In the genomic region with DNA sequence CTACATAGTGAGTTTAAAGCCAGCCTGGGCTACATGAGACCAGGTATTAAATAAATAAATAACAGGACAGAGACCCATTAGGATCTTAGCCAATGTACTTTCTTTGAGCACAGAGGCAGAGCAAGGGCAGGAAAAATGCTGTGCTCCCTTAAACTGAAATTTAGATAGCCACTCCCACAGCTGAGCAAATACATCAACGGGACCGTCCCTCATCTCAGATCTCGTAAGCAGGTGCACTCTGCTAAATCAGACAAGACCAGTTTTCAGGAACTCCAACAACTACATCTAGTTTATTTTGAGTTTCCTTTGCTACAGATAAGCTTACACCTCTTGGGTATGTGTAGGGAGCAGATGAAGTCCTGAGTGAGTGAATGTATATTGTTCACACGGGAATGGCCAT, we compare ENCODE assay signal across 16 mouse cellular contexts.
"Had no signal": no experiment of that assay in that cellular context is flagged by ENCODE, and none has a peak within 500 bp of the region (broad histone marks: within the 10 kb centered on the region; RNA-seq: fewer than 3 reads in every experiment).

No protein-coding gene starts in this region.

- H3K4me2 ChIP-seq: kidney, embryonic 15.5 days; limb, embryonic 13.5 days; neural tube, embryonic 15.5 days had no signal

- H3K36me3 ChIP-seq: kidney, embryonic 15.5 days; limb, embryonic 13.5 days; neural tube, embryonic 15.5 days had no signal

- H3K27ac ChIP-seq: kidney, embryonic 15.5 days; limb, embryonic 13.5 days; liver, embryonic 14.5 days; neural tube, embryonic 15.5 days had no signal

- H3K27me3 ChIP-seq: kidney, embryonic 15.5 days; limb, embryonic 13.5 days; neural tube, embryonic 15.5 days had no signal

- H3K9ac ChIP-seq: kidney, embryonic 15.5 days; limb, embryonic 13.5 days; liver, embryonic 14.5 days; neural tube, embryonic 15.5 days had no signal

- H3K9me3 ChIP-seq: kidney, embryonic 15.5 days; limb, embryonic 13.5 days; neural tube, embryonic 15.5 days had no signal

- DNase-seq: kidney, adult 2 months; kidney, postnatal 14 days; layer of hippocampus, postnatal 36 days; left cerebral cortex, postnatal 4 days; lung, adult 18-20 months; lung, postnatal 36 days; midbrain, embryonic 14.5 days; spleen, adult 18-20 months; thymus, adult 18-20 months; thymus, postnatal 14 days had no signal

- ATAC-seq: lung, postnatal 0 days had no signal

- H3K4me3 ChIP-seq: kidney, embryonic 15.5 days; limb, embryonic 13.5 days; myocyte; neural tube, embryonic 15.5 days had no signal
